Mouse (Mus musculus) ovary, adult 18-20 months (tissue): ENCODE results near the gene Itprid2.

Source experiments
- DNase-seq: peaks from one replicate; pipeline ENCODE4 v3.0.0; 2022; ENCODE audit warnings: low spot score, mixed read lengths

Itprid2 gene

GRCm38 (mm10) chr2:79713662-79714091, 78.5 kb downstream of the Itprid2 start:
- DNase-seq = no peak

GRCm38 (mm10) chr2:79714745-79715144, 79.6 kb downstream of the Itprid2 start:
- no peak for DNase-seq

DNA sequence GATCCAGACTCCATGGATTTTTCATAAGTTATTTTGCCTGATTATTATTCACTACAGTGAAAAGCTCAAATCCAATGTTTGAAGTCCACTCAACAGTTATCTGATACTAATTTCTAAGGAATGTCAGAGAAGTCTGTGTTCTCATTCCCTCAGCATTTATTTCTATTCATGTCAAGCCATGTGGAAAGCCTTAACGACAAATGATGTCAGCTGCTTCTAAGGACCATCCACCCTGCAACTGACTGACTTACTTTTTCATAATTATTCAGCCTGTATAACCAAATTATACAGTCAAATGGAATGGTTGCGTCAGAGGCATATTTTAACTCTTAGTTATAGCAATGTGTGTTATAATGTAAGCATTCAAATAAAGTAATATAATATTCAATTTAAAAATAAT, 80.8 kb downstream of the Itprid2 start:
- no peak for DNase-seq

- peak; percentile 1 for DNase-seq
These were observed 82.7 kb downstream of the Itprid2 start for GRCm38 (mm10) chr2:79717846-79718245.

GRCm38 (mm10) chr2:79722415-79722814, 87.3 kb downstream of the Itprid2 start:
- no peak for DNase-seq
